Mouse (Mus musculus) megakaryocyte, embryonic 14.5 days (primary cell): ENCODE results near the gene Gm3383. TPM values are rescaled to one million over a fixed set of nuclear protein-coding genes. Genes with fewer than 3 reads are reported as not detected.
"Not testable (repeated sequence)": the region's sequence is repeated elsewhere in the genome, so short reads cannot be mapped to it uniquely, and the experiment has no call there.

Source experiments
- H3K27me3 ChIP-seq: replicated peaks from 2 replicates; pipeline ENCODE3; 2012; ENCODE audit warnings: inconsistent platforms
- H3K36me3 ChIP-seq: replicated peaks from 2 replicates; pipeline ENCODE3; 2012; ENCODE audit warnings: low read length, inconsistent platforms, mixed read lengths
- H3K4me1 ChIP-seq: 2 replicates; pipeline ENCODE4 v1.6.1; 2012; ENCODE audit warnings: inconsistent platforms
- H3K4me3 ChIP-seq: replicated peaks from 2 replicates; pipeline ENCODE3; 2012; ENCODE audit warnings: moderate library complexity, mild to moderate bottlenecking, inconsistent platforms
- H3K9me3 ChIP-seq: 2 replicates; pipeline ENCODE4 v1.6.1; 2012; ENCODE audit warnings: inconsistent platforms
- polyA plus RNA-seq: library from polyadenylated mRNA; stranded (reverse); fragments of >175 nt; gene quantifications from 2 replicates; pipeline ENCODE4 v1.2.3, GENCODE M21; 2012; ENCODE audit warnings: low replicate concordance; ENCODE audit not compliant: insufficient read depth

Gene Gm3383
- not detected in 2 replicates for polyA plus RNA-seq

DNA sequence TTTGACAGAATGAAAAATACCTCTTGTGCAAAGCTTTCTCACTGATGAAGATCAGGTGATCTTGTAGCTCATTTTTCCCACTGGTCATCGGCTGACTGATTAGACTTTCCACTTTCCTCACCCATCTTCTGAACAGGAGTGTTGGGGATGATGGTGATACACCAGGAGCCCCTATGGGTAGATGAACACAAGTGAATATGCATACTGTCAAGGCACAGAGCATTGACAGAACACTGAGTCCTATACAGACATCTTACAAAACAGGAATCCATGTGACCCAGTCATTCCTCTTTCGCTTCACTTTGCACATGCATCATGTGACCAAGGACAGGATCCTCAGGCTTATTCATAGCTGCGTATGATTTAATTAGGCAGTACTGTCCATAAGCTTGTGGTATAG, at the start of gene Gm3383:
Gene Gm3383, minus strand, starts transcription at position 101 of the 400 bp plus-strand sequence.
- not testable (repeated sequence) for H3K4me3 ChIP-seq, H3K27me3 ChIP-seq, H3K36me3 ChIP-seq, H3K4me1 ChIP-seq, H3K9me3 ChIP-seq

DNA sequence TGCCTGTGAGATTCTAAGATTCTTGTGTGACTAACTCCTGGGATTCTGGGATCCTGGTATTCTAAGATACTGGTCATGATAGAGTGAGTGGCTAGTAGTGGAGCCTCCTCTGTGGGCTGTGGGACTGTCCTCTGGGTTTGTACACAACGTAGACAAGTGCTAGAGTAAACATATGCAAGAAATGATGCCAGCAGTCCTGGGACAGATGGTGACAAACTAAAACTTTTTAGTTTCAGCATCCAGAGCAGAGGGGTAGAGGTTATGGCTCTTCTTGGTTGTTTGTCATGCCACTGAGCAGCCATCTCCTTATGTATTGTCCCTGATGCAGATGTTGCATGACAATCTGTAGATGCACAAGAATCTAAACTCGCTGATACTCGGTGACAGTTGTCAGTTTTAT, 48.1 kb upstream of the Gm3383 start:
- H3K27me3 ChIP-seq, H3K4me1 ChIP-seq, H3K36me3 ChIP-seq, H3K4me3 ChIP-seq, H3K9me3 ChIP-seq: not testable (repeated sequence)

DNA sequence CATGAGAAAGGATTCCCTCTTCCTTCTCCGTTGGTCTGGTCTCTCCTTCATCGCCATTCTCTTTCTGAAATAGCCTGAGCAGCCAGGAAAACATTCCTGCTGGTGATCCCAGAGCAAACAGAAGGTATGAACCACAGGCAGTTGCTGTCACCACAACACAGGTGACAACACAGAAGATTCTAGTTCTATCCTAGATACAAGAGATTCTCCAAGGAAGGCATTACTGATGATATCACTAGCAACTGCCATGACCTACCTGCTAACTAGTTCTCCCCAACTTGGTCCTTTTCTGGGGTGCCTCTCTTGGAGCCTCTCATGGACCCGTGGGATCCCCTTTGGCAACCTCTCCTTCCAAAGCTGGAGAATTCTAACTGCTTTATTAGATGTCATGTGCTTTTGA, 22.4 kb upstream of the Gm3383 start, which contains the start of gene Gm3424:
Gene Gm3424, minus strand, starts transcription at position 101 of the 400 bp plus-strand sequence.
- H3K4me3 ChIP-seq, H3K9me3 ChIP-seq, H3K27me3 ChIP-seq, H3K36me3 ChIP-seq, H3K4me1 ChIP-seq: not testable (repeated sequence)

DNA sequence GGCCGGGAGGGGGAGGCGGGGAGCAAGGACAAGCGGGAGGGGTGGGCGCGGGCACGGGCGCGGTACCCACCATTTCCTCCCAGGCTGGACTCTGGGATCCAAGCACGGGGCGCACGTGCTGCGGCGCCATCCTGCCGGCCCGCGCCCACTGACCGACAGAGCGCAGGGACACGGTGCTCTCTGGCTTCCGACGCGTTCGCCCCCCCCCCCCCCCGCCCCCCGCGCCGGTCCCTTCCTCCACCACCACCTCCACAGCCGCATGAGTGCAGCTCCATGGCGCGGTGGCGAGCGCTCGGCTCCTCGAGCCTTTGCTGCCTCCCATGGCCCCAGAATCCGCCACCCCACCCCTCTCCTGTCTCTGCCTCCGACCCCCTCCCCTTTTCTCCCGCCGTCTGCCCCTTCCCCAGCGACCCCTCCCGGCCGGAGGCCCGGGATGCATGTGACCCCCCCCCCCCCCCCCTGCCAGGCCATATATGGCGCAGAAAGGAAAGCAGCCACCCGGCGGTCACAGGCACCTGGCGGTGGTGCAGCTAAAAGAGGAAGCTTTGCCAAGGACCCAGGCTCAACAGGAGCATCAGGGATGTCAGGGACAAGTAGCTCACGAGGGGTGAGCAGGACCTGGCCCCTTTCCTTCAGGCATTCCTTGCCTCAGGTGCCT, 5.0 kb upstream of the Gm3383 start:
- not testable (repeated sequence) for H3K4me3 ChIP-seq, H3K4me1 ChIP-seq, H3K36me3 ChIP-seq, H3K27me3 ChIP-seq, H3K9me3 ChIP-seq

DNA sequence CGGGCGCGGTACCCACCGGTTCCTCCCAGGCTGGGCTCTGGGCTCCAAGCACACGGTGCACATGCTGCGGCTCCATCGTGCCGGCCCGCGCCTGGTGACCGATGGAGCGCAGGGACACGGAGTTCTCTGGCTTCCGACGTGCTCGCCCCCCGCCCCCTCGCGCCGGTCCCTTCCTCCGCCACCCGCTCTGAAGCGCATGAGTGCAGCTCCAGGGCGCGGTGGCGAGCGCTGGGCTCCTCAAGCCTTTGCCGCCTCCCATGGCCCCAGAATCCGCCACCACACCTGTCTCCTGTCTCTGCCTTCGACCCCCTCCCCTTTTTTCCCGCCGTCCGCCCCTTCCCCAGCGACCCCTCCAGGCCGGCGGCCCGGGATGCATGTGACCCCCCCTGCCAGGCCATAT, 66.3 kb downstream of the Gm3383 start, which contains the start of gene Gm3373:
Gene Gm3373, minus strand, starts transcription at position 101 of the 400 bp plus-strand sequence.
- not testable (repeated sequence) for H3K4me3 ChIP-seq, H3K9me3 ChIP-seq, H3K27me3 ChIP-seq, H3K36me3 ChIP-seq, H3K4me1 ChIP-seq

DNA sequence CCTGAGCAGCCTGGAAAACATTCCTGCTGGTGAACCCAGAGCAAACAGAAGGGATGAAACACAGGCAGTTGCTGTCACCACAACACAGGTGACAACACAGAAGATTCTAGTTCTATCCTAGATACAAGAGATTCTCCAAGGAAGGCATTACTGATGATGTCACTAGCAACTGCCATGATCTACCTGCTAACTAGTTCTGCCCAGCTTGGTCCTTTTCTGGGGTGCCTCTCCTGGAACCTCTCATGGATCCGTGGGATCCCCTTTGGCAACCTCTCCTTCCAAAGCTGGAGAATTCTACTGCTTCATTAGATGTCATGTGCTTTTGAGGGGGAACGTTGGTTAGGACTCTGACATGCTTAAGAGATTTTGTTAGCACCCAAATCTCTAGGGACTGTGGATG, 120.4 kb downstream of the Gm3383 start, which contains the start of gene Gm9603:
Gene Gm9603, minus strand, starts transcription at position 101 of the 400 bp plus-strand sequence.
- not testable (repeated sequence) for H3K36me3 ChIP-seq, H3K9me3 ChIP-seq, H3K27me3 ChIP-seq, H3K4me1 ChIP-seq, H3K4me3 ChIP-seq

DNA sequence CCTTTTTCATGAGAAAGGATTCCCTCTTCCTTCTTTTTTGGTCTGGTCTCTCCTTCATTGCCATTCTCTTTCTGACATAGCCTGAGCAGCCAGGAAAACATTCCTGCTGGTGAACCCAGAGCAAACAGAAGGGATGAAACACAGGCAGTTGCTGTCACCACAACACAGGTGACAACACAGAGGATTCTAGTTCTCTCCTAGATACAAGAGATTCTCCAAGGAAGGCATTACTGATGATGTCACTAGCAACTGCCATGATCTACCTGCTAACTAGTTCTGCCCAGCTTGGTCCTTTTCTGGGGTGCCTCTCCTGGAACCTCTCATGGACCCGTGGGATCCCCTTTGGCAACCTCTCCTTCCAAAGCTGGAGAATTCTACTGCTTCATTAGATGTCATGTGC, 174.9 kb downstream of the Gm3383 start, which contains the start of gene Gm8265:
Gene Gm8265, minus strand, starts transcription at position 101 of the 400 bp plus-strand sequence.
- H3K4me3 ChIP-seq, H3K4me1 ChIP-seq, H3K9me3 ChIP-seq, H3K27me3 ChIP-seq, H3K36me3 ChIP-seq: not testable (repeated sequence)

Other genes with a start within 250 kb of the Gm3383 start
- not detected in 2 replicates for gene Gm8265, start 175.0 kb downstream of the Gm3383 start, polyA plus RNA-seq
- not detected in 2 replicates for gene Gm9603, start 120.5 kb downstream of the Gm3383 start, polyA plus RNA-seq
- gene Gm3373, start 66.4 kb downstream of the Gm3383 start, polyA plus RNA-seq, result not detected in 2 replicates
- gene Gm3424, start 22.3 kb upstream of the Gm3383 start, polyA plus RNA-seq, result not detected in 2 replicates
- gene Gm8237, start 72.4 kb upstream of the Gm3383 start, polyA plus RNA-seq, result not detected in 2 replicates
- not detected in 2 replicates for gene Gm3248, start 153.8 kb upstream of the Gm3383 start, polyA plus RNA-seq
- not detected in 2 replicates for gene Gm3453, start 171.2 kb upstream of the Gm3383 start, polyA plus RNA-seq